Mouse (Mus musculus) testis, adult 2 months (tissue): ENCODE results near the gene Fcgrt.

ENCODE experiments used
- CTCF ChIP-seq: fragments of 200-500 bp; IDR thresholded peaks from 2 replicates; pipeline ENCODE4 v1.5.1; 2012; ENCODE audit warnings: low read depth, mild to moderate bottlenecking, inconsistent platforms, low read length, moderate library complexity; ENCODE audit not compliant: control insufficient read depth, insufficient read depth, insufficient replicate concordance
- POLR2A ChIP-seq: fragments of 200-500 bp; IDR thresholded peaks from 2 replicates; pipeline ENCODE4 v1.6.1; 2012; ENCODE audit warnings: low read depth, mild to moderate bottlenecking, inconsistent platforms, low read length, moderate library complexity; ENCODE audit not compliant: control insufficient read depth

- no peak for TF ChIP-seq CTCF
- no peak for TF ChIP-seq POLR2A
These were observed 9.8 kb upstream of the Fcgrt start for GRCm38 (mm10) chr7:45113476-45113875.
